Mouse (Mus musculus): Measurements from ENCODE around the gene Hyal3. TPM values are rescaled to one million over a fixed set of nuclear protein-coding genes. Genes with fewer than 3 reads are reported as not detected.

The Hyal3 gene
- total and polyA plus RNA-seq, 2 experiments from 2014 or later = 1.8 to 4.3 TPM

- Histone ChIP-seq H3K27ac (ENCODE audit: low read depth, low read length) (peak overlapping the region; percentile 95), H3K4me2 (ENCODE audit: low read depth, low read length, poor library complexity, severe bottlenecking) (peak overlapping the region; percentile 34; the same call in 1 of the 2 replicates), H3K9ac (replicated peaks; ENCODE audit: low read length, poor library complexity, severe bottlenecking) (no peak overlapping the region), H3K9me3 (ENCODE audit: low read length) (no peaks in the 10 kb centered on the region), H3K4me1 (ENCODE audit: insufficient read depth, low read length) (peaks cover 56% of the 10 kb centered on the region), H3K27me3 (ENCODE audit: insufficient read depth, low read length) (no peaks in the 10 kb centered on the region), H3K36me3 (ENCODE audit: insufficient read depth, low read length) (peaks cover 7% of the 10 kb centered on the region; the same call in 1 of the 2 replicates), H3K4me3 (ENCODE audit: low read depth, low read length) (no peak overlapping the region)
- TF ChIP-seq CTCF (IDR thresholded peaks at IDR 0.05) = no peak
- WGBS = 29% methylated on average over 4 of the region's 4 CpGs
- ATAC-seq (ENCODE audit: low FRiP score) = no peak
- DNase-seq (ENCODE audit: low spot score) = no peak
Observed at GRCm38 (mm10) chr9:107629411-107629730, 48.8 kb downstream of the Hyal3 start.

- H3K27ac ChIP-seq (ENCODE audit: low read depth, low read length) = peak overlapping the region; percentile 95
- TF ChIP-seq CTCF (IDR thresholded peaks at IDR 0.05) = no peak
- H3K36me3 ChIP-seq (ENCODE audit: insufficient read depth, low read length) = peaks cover 5% of the 10 kb centered on the region; the same call in 1 of the 2 replicates
- peak overlapping the region; percentile 42; the same call in 1 of the 2 replicates for H3K9ac ChIP-seq (replicated peaks; ENCODE audit: low read length, poor library complexity, severe bottlenecking)
- H3K27me3 ChIP-seq (ENCODE audit: insufficient read depth, low read length) = no peaks in the 10 kb centered on the region
- peak overlapping the region; percentile 34 for H3K4me2 ChIP-seq (ENCODE audit: low read depth, low read length, poor library complexity, severe bottlenecking)
- 8% methylated on average over 14 of the region's 14 CpGs for WGBS
- H3K9me3 ChIP-seq (ENCODE audit: low read length) = no peaks in the 10 kb centered on the region
- peaks cover 56% of the 10 kb centered on the region for H3K4me1 ChIP-seq (ENCODE audit: insufficient read depth, low read length)
- no peak overlapping the region for H3K4me3 ChIP-seq (ENCODE audit: low read depth, low read length)
- ATAC-seq (ENCODE audit: low FRiP score) (0 out of 2 replicates have a peak, but pooled peaks have one; percentile 5), DNase-seq (ENCODE audit: low spot score) (peak; percentile 67)
Observed at GRCm38 (mm10) chr9:107629901-107630425, 49.3 kb downstream of the Hyal3 start.

- no peak overlapping the region for H3K4me3 ChIP-seq (ENCODE audit: low read depth, low read length)
- peak overlapping the region; percentile 42; the same call in 1 of the 2 replicates for H3K9ac ChIP-seq (replicated peaks; ENCODE audit: low read length, poor library complexity, severe bottlenecking)
- WGBS = 7% methylated on average over 4 of the region's 4 CpGs
- no peaks in the 10 kb centered on the region for H3K27me3 ChIP-seq (ENCODE audit: insufficient read depth, low read length)
- H3K27ac ChIP-seq (ENCODE audit: low read depth, low read length) = peak overlapping the region; percentile 95
- H3K36me3 ChIP-seq (ENCODE audit: insufficient read depth, low read length) = no peaks in the 10 kb centered on the region
- H3K4me2 ChIP-seq (ENCODE audit: low read depth, low read length, poor library complexity, severe bottlenecking) = peak overlapping the region; percentile 34
- TF ChIP-seq CTCF (IDR thresholded peaks at IDR 0.05) = no peak
- peak; percentile 11; the same call in 1 of the 2 replicates for ATAC-seq (ENCODE audit: low FRiP score)
- peak; percentile 84 for DNase-seq (ENCODE audit: low spot score)
- H3K4me1 ChIP-seq (ENCODE audit: insufficient read depth, low read length) = peaks cover 56% of the 10 kb centered on the region
- no peaks in the 10 kb centered on the region for H3K9me3 ChIP-seq (ENCODE audit: low read length)
Observed at GRCm38 (mm10) chr9:107630576-107630975, 50.0 kb downstream of the Hyal3 start.

GRCm38 (mm10) chr9:107631311-107631826 lies 50.8 kb downstream of the Hyal3 start:
- ATAC-seq (ENCODE audit: low FRiP score) (no peak), DNase-seq (ENCODE audit: low spot score) (no peak)
- Histone ChIP-seq H3K9ac (replicated peaks; ENCODE audit: low read length, poor library complexity, severe bottlenecking) (no peak overlapping the region), H3K4me3 (ENCODE audit: low read depth, low read length) (peak overlapping the region; percentile 80; the same call in 1 of the 2 replicates), H3K36me3 (ENCODE audit: insufficient read depth, low read length) (no peaks in the 10 kb centered on the region), H3K27ac (ENCODE audit: low read depth, low read length) (peak overlapping the region; percentile 95), H3K27me3 (ENCODE audit: insufficient read depth, low read length) (no peaks in the 10 kb centered on the region), H3K9me3 (ENCODE audit: low read length) (no peaks in the 10 kb centered on the region), H3K4me1 (ENCODE audit: insufficient read depth, low read length) (peaks cover 55% of the 10 kb centered on the region), H3K4me2 (ENCODE audit: low read depth, low read length, poor library complexity, severe bottlenecking) (peak overlapping the region; percentile 98; the same call in 1 of the 2 replicates)
- 20% methylated on average over 9 of the region's 9 CpGs for WGBS
- no peak for TF ChIP-seq CTCF (IDR thresholded peaks at IDR 0.05)

- H3K27me3 ChIP-seq (ENCODE audit: insufficient read depth, low read length) = no peaks in the 10 kb centered on the region
- H3K9ac ChIP-seq (replicated peaks; ENCODE audit: low read length, poor library complexity, severe bottlenecking) = peak overlapping the region; percentile 87; the same call in 1 of the 2 replicates
- no peak for TF ChIP-seq CTCF (IDR thresholded peaks at IDR 0.05)
- H3K9me3 ChIP-seq (ENCODE audit: low read length) = no peaks in the 10 kb centered on the region
- DNase-seq (ENCODE audit: low spot score) = no peak
- peak overlapping the region; percentile 80; the same call in 1 of the 2 replicates for H3K4me3 ChIP-seq (ENCODE audit: low read depth, low read length)
- H3K36me3 ChIP-seq (ENCODE audit: insufficient read depth, low read length) = no peaks in the 10 kb centered on the region
- no peak for ATAC-seq (ENCODE audit: low FRiP score)
- peak overlapping the region; percentile 95 for H3K27ac ChIP-seq (ENCODE audit: low read depth, low read length)
- H3K4me2 ChIP-seq (ENCODE audit: low read depth, low read length, poor library complexity, severe bottlenecking) = peak overlapping the region; percentile 98
- peaks cover 51% of the 10 kb centered on the region for H3K4me1 ChIP-seq (ENCODE audit: insufficient read depth, low read length)
- 60% methylated on average over 8 of the region's 8 CpGs for WGBS
Observed at GRCm38 (mm10) chr9:107631861-107632260, 51.2 kb downstream of the Hyal3 start.

- TF ChIP-seq CTCF (IDR thresholded peaks at IDR 0.05) = no peak
- ATAC-seq (ENCODE audit: low FRiP score) (no peak), DNase-seq (ENCODE audit: low spot score) (peak; percentile 68)
- Histone ChIP-seq H3K4me3 (ENCODE audit: low read depth, low read length) (peak overlapping the region; percentile 80), H3K4me2 (ENCODE audit: low read depth, low read length, poor library complexity, severe bottlenecking) (peak overlapping the region; percentile 98), H3K27ac (ENCODE audit: low read depth, low read length) (peak overlapping the region; percentile 95), H3K9me3 (ENCODE audit: low read length) (no peaks in the 10 kb centered on the region), H3K4me1 (ENCODE audit: insufficient read depth, low read length) (peaks cover 49% of the 10 kb centered on the region), H3K9ac (replicated peaks; ENCODE audit: low read length, poor library complexity, severe bottlenecking) (peak overlapping the region; percentile 87), H3K27me3 (ENCODE audit: insufficient read depth, low read length) (no peaks in the 10 kb centered on the region), H3K36me3 (ENCODE audit: insufficient read depth, low read length) (no peaks in the 10 kb centered on the region)
- WGBS = 13% methylated on average over 6 of the region's 6 CpGs
Observed at GRCm38 (mm10) chr9:107632478-107632877, 51.9 kb downstream of the Hyal3 start.

All from midbrain, postnatal 0 days (tissue).